Mouse (Mus musculus): ENCODE measurements around the gene Mef2a. TPM values are rescaled to one million over a fixed set of nuclear protein-coding genes. Genes with fewer than 3 reads are reported as not detected.

Gene Mef2a
- polyA plus RNA-seq, 1 experiment from 2014 or later = 45.7 TPM

DNA sequence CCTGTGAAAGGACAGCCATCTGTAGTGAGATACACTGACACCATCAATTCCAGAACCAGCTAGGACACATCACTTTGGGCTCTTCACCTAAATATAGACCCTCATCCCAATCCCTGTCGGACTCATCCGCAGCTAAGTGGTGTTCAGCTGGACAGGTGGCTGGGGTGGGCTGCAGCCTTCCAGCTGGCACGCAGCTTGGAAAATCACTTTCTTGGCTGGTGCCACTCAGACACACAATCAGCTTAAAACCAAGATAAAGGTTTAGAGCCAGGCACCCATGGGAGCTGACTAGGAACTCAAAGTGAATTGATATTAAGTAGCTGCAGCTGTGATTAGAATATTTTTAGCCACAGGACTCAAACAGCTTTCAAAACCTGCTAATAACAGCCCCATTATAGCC, 142.4 kb downstream of the Mef2a start:
- WGBS = 48% methylated on average over 3 of the region's 3 CpGs
- H3K36me3 ChIP-seq = peaks cover 47% of the 10 kb centered on the region
- H3K9me3 ChIP-seq = no peaks in the 10 kb centered on the region
- no peak overlapping the region for H3K4me3 ChIP-seq
- DNase-seq (ENCODE audit: low spot score) = peak; percentile 64
- peaks cover 21% of the 10 kb centered on the region for H3K4me1 ChIP-seq
- H3K27ac ChIP-seq = no peak overlapping the region; the same call in 1 of the 2 replicates
- H3K27me3 ChIP-seq (ENCODE audit: insufficient read depth, poor library complexity, severe bottlenecking) = no peaks in the 10 kb centered on the region

DNA sequence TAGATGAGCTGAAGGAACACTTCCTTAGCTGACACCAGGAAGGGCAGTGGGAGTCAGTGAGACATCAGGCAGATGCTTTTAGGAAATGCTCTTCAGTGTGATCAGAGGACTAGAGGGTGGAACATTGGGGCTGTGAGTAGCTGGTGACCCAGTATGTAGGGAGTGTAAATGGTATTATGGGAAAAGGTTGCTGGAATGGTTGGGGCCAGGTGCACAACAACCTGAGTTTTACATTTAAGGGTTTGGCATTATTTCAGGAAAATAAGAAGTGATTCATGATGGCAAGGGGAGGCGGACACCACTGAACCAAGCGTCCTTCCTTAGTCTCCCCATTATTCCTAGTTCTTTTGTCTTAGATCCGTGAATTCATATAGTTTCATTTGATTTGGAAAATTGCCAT, 143.0 kb downstream of the Mef2a start:
- Histone ChIP-seq H3K4me1 (peaks cover 21% of the 10 kb centered on the region), H3K27ac (0 out of 2 replicates have a peak overlapping the region, but pooled peaks have one; percentile 17), H3K4me3 (no peak overlapping the region), H3K36me3 (peaks cover 42% of the 10 kb centered on the region), H3K27me3 (ENCODE audit: insufficient read depth, poor library complexity, severe bottlenecking) (no peaks in the 10 kb centered on the region), H3K9me3 (no peaks in the 10 kb centered on the region)
- WGBS = 86% methylated on average over 3 of the region's 3 CpGs
- peak; percentile 54 for DNase-seq (ENCODE audit: low spot score)

DNA sequence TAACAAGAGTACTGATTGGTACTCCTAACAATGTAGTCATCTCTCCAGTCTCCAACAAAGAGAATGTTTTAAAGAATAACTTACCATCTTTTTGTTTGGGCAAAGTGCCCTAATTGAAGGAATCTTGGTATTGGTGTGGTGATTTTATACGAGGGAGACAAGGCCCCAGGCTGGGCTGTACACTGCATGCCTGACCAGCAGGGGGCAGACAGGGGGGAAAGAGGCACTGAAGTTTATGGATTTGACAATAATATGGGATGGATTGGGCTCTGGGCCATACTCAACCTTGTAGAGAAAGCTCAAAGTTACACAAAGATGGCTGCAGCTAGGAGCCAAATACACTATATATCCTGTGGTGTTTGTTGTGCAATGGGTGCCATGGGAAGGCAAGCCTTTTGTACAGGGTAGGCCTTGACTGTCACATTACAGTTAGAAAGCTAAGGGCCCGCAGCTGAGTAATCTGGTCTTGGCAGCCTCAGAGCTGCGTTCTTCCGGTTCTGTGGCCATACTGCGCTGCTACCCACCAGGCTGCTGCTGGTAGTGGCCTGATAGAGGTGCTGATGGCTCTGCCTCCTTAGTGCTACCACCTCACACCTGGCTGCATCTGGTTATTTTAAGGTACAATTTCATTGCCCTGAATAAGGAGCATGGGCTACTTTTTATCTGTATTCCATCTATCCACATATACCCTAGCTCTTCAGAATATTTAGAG, 143.6 kb downstream of the Mef2a start:
- H3K27me3 ChIP-seq (ENCODE audit: insufficient read depth, poor library complexity, severe bottlenecking) = no peaks in the 10 kb centered on the region
- H3K9me3 ChIP-seq = no peaks in the 10 kb centered on the region
- peaks cover 35% of the 10 kb centered on the region for H3K36me3 ChIP-seq
- peaks cover 21% of the 10 kb centered on the region for H3K4me1 ChIP-seq
- no peak overlapping the region for H3K27ac ChIP-seq
- H3K4me3 ChIP-seq = no peak overlapping the region
- peak; percentile 71 for DNase-seq (ENCODE audit: low spot score)
- 79% methylated on average over 5 of the region's 5 CpGs for WGBS

DNA sequence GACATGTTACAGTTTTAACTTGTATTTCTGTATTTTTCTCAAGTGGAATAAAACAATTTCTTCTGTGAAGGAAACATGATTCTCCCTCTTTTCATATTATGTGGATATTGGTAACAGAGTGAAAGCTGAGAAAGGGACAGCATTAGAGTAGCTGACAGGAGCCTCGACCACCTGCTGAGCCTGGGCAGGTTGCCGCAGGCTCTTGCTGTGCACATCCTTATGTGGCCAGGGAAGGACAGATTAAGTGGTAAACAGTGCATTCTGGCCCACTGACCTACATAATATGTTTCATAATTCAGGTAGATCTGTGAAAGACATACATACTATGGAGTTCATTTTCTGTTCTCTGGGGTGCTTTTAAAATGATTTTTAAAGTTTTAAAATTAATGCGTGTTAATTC, 144.3 kb downstream of the Mef2a start:
- no peaks in the 10 kb centered on the region for H3K9me3 ChIP-seq
- WGBS = 67% methylated on average over 3 of the region's 3 CpGs
- H3K4me1 ChIP-seq = peaks cover 27% of the 10 kb centered on the region
- no peak overlapping the region for H3K4me3 ChIP-seq
- no peaks in the 10 kb centered on the region for H3K27me3 ChIP-seq (ENCODE audit: insufficient read depth, poor library complexity, severe bottlenecking)
- H3K36me3 ChIP-seq = peaks cover 35% of the 10 kb centered on the region
- H3K27ac ChIP-seq = no peak overlapping the region
- DNase-seq (ENCODE audit: low spot score) = no peak

DNA sequence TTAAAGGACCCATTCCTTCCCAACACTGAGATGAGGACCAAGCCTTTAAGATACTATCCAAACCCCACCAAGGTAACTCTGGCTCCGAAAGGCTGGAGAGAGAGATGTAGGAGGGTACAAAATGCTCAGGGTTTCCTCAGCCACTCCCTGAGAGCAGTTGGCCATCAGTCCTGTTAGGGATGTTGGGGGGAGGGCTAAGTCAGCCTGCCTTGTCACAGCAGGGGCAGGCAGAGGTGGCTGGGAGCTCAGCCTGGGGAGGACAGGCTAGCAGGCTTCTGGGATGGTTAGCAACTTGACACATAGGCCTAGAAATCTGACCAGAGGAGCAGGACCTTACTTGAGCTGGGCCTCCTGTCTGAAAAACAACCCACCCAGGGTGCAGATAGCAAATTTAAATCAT, 145.1 kb downstream of the Mef2a start:
- peaks cover 34% of the 10 kb centered on the region for H3K4me1 ChIP-seq
- no peaks in the 10 kb centered on the region for H3K27me3 ChIP-seq (ENCODE audit: insufficient read depth, poor library complexity, severe bottlenecking)
- 57% methylated on average over 1 of the region's 1 CpGs for WGBS
- no peak overlapping the region for H3K4me3 ChIP-seq
- peak; percentile 46 for DNase-seq (ENCODE audit: low spot score)
- H3K9me3 ChIP-seq = no peaks in the 10 kb centered on the region
- peaks cover 29% of the 10 kb centered on the region for H3K36me3 ChIP-seq
- H3K27ac ChIP-seq = no peak overlapping the region

DNA sequence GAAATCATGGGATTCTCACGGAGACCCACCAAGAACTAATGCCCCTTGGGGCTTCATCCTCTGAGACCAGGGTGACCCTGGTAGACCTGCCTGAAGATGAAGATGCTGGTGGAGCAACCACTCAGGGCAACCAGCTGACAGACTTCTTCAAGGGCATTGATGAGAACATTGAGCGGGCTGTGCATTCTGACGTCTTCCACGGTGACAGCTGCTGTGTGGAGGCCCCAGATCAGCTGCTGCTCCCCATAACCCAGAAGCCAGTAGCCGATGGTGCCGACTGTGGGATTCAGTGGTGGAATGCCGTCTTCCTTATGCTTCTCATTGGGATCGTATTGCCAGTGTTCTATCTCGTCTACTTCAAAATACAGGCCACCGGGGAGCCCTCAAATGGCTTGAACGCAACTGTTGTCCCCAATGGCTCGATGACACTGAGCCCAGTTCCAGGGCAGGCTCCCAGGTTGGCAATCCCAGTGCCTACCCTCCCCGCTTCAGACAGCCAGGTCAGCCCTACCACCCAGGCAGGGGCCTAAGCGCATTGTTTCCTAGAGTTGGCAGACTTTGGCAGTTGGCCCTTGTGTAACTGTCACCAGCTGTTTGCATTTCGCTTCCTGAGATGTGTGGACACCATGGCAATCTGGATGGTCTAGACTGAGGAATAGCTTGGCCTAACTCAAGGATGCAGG, 146.6 kb downstream of the Mef2a start:
- WGBS = 89% methylated on average over 15 of the region's 15 CpGs
- Histone ChIP-seq H3K36me3 (peaks cover 21% of the 10 kb centered on the region), H3K4me1 (peaks cover 38% of the 10 kb centered on the region), H3K4me3 (no peak overlapping the region), H3K27ac (no peak overlapping the region), H3K9me3 (no peaks in the 10 kb centered on the region), H3K27me3 (ENCODE audit: insufficient read depth, poor library complexity, severe bottlenecking) (no peaks in the 10 kb centered on the region)
- DNase-seq (ENCODE audit: low spot score) = peak; percentile 63

DNA sequence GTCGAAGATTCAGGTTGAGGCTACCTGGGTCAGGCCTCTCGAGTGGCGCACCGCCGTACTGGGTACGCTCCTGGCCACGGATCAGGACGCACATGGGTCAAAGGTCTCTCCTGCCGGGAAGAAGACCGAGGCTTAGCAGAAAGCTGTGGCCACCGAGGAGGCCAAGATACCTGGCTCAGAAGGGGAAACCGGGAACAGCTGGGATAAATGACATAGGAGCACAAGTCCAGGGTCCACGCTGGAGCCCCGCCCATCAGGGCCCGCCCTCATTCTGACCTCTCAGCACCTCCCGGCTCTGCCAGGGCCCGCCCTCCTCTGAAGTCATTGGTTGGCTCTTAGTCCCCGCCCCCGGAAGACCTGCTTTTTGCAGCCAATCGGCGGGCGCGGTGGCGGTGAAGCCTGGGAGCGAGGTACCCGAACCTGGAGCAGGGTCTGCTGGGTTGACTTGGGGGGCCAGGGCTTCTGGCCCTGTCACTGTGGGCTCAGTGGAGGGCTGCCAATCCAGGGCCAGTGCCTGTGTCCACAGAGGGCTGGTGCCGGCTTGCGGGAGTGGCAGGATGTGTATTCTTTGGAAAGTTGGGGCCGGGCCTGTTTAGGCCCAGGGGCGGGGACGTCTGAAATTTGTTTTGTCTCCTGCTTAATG, 150.3 kb downstream of the Mef2a start, which contains the start of gene Lysmd4:
Gene Lysmd4, plus strand, starts transcription at position 325 of the 643 bp plus-strand sequence.
- Histone ChIP-seq H3K27me3 (ENCODE audit: insufficient read depth, poor library complexity, severe bottlenecking) (no peaks in the 10 kb centered on the region), H3K36me3 (peaks cover 16% of the 10 kb centered on the region), H3K4me3 (peak within 1 kb of the TSS; percentile 87), H3K27ac (peak within 1 kb of the TSS; percentile 88), H3K9me3 (no peaks in the 10 kb centered on the region), H3K4me1 (peaks cover 19% of the 10 kb centered on the region)
- DNase-seq (ENCODE audit: low spot score) = peak; percentile 97
- WGBS = 4% methylated on average over 31 of the region's 31 CpGs

DNA sequence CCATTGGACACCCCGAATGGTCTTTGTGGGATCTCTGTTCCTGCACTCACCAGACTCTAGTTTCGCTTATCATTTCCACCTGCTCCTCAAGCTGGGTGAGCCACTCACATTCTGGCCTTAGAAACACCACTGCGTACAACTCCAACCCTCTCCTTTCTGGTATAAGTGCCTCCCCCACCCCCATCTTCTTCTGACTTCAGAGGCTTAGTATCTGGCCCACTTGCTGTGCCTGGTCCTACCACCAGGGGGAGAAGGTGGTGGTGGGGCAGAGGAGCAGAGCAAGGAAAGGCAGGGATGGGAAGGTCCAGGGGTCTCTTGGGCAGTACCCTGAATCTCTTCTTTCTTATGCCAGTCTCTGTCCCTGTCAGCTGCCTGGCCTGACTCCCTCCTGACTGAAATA, 155.6 kb downstream of the Mef2a start:
- Histone ChIP-seq H3K36me3 (no peaks in the 10 kb centered on the region), H3K27me3 (ENCODE audit: insufficient read depth, poor library complexity, severe bottlenecking) (no peaks in the 10 kb centered on the region), H3K4me3 (no peak overlapping the region), H3K27ac (peak overlapping the region; percentile 10; the same call in 1 of the 2 replicates), H3K4me1 (peaks cover 21% of the 10 kb centered on the region), H3K9me3 (no peaks in the 10 kb centered on the region)
- no peak for DNase-seq (ENCODE audit: low spot score)
- WGBS = 69% methylated on average over 3 of the region's 3 CpGs

DNA sequence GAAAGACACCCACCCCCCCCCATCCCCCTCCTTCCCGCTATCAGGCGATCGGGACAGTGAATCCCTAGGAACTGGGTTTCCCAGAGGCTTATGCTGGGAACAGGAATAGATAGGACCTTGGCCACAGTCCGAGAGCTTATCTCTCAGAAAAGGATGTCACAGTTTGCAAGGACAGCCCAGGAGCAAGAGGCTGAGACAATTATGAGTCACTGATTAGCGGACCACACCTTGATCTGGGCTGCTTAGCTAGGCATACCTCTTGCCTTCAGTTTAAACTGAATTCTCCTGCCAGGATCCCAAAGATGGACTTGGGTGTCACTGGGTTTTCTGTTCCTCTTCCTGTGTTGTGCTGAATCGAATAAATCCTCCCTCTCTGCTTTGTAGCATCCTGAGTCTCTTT, 156.3 kb downstream of the Mef2a start:
- Histone ChIP-seq H3K4me1 (peaks cover 23% of the 10 kb centered on the region), H3K27me3 (ENCODE audit: insufficient read depth, poor library complexity, severe bottlenecking) (no peaks in the 10 kb centered on the region), H3K27ac (no peak overlapping the region), H3K36me3 (no peaks in the 10 kb centered on the region), H3K9me3 (no peaks in the 10 kb centered on the region), H3K4me3 (no peak overlapping the region)
- WGBS = 36% methylated on average over 6 of the region's 6 CpGs
- DNase-seq (ENCODE audit: low spot score) = no peak

DNA sequence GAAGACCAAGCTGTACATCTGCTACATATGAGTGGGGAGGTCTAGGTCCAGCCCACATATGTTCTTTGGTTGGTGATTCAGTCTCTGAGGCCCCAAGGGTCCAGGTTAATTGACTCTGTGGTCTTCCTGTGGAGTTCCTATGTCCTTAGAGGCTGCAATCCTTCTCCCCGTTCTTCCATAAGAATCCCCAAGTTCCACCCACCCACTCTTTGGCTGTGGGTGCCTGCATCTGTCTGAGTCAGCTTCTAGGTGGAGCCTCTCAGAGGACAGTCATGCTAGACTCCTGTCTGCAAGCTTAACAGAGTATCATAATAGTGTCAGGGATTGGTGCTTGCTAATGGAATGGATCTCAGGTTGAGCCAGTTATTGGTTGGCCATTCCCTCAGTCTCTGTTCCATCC, 159.1 kb downstream of the Mef2a start:
- H3K4me3 ChIP-seq = no peak overlapping the region
- no peaks in the 10 kb centered on the region for H3K9me3 ChIP-seq
- H3K36me3 ChIP-seq = no peaks in the 10 kb centered on the region
- H3K27me3 ChIP-seq (ENCODE audit: insufficient read depth, poor library complexity, severe bottlenecking) = no peaks in the 10 kb centered on the region
- no peak overlapping the region for H3K27ac ChIP-seq
- peaks cover 40% of the 10 kb centered on the region for H3K4me1 ChIP-seq
- WGBS = 74% methylated on average over 1 of the region's 1 CpGs
- no peak for DNase-seq (ENCODE audit: low spot score)

DNA sequence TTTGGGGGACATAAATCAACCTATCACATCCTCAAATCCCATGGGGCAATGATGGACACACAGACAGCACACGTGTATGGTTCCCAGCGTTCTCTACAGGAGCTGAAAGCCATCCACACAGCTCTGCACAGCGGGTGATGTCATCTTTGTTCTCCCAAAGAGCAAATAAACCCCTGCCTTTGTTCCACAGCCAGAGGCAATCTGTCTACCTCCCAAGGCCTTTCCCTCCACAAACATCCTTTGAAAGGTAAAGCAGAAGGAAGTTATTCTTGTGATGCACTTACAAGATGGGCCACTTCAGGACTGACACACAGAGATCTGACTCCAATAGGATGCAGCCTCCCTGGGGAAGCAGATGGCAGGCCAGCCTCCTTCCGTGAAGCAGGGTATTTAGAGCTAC, 160.7 kb downstream of the Mef2a start:
- H3K27me3 ChIP-seq (ENCODE audit: insufficient read depth, poor library complexity, severe bottlenecking) = no peaks in the 10 kb centered on the region
- no peak overlapping the region for H3K27ac ChIP-seq
- 59% methylated on average over 4 of the region's 4 CpGs for WGBS
- no peak overlapping the region for H3K4me3 ChIP-seq
- no peak for DNase-seq (ENCODE audit: low spot score)
- peaks cover 45% of the 10 kb centered on the region for H3K4me1 ChIP-seq
- no peaks in the 10 kb centered on the region for H3K36me3 ChIP-seq
- no peaks in the 10 kb centered on the region for H3K9me3 ChIP-seq

DNA sequence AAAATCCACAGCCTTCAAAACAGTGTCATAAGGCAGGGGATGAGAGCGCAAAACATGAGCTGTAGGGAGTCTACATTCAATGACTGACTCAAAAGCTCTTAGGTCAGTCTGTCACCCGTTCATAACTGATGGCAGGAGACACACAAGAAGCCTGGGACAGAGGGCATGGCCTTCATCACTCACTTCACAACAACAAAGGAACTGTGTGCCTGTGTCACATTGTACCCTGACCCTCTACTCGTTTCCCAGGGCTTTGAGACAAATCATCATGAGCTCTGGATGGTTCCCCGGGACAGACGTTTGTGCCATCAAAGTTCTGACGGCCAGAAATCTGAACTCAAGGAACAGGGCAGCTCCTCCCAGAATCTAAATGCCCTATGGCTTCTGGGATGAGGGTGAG, 161.3 kb downstream of the Mef2a start:
- Histone ChIP-seq H3K9me3 (no peaks in the 10 kb centered on the region), H3K36me3 (no peaks in the 10 kb centered on the region), H3K27me3 (ENCODE audit: insufficient read depth, poor library complexity, severe bottlenecking) (no peaks in the 10 kb centered on the region), H3K27ac (peak overlapping the region; percentile 72; the same call in 1 of the 2 replicates), H3K4me3 (no peak overlapping the region), H3K4me1 (peaks cover 45% of the 10 kb centered on the region)
- DNase-seq (ENCODE audit: low spot score) = no peak
- 57% methylated on average over 6 of the region's 6 CpGs for WGBS

All from heart, embryonic 10.5 days (tissue).